Mouse (Mus musculus): ENCODE data around the gene Vsig10l.

DNA sequence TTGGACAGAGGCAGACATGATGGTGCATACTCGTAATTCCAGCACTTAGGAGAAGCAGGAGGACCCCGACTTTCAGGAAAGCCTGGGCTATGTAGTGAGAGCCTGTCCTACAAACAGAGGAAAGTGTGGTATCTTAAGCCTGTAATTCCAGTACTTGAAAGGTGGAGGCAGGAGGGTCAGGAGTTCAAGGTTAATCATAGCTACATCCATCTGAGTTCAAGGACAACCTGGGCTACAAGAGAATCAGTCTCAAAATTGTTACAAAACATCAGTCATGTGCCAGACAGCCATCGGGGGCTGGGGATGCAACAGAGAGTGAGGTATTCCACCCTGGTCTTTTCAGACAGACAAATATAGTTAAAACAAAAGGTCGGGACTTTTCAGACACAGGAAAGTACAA is 30.1 kb upstream of the Vsig10l start:
- no peak for TF ChIP-seq POLR2A (IDR thresholded peaks at IDR 0.05; ENCODE audit: borderline replicate concordance, control insufficient read depth, low read depth, low read length)
- TF ChIP-seq CTCF (IDR thresholded peaks at IDR 0.05; ENCODE audit: control insufficient read depth, insufficient read depth, low read length): no peak
